Mouse (Mus musculus) megakaryocyte-erythroid progenitor cell, adult 5-6 weeks (primary cell): ENCODE data around the gene Tbc1d16. TPM values are rescaled to one million over a fixed set of nuclear protein-coding genes. Genes with fewer than 3 reads are reported as not detected.

ENCODE experiments used
- ATAC-seq: replicated peaks from 2 replicates; pipeline ENCODE4 v1.8.0; 2016; ENCODE audit warnings: mild to moderate bottlenecking, inconsistent platforms; ENCODE audit not compliant: severe bottlenecking, poor library complexity, low FRiP score, low TSS enrichment
- total RNA-seq, 2 experiments: library from RNA; stranded (forward) in 1 of 2; stranded (reverse) in 1 of 2; fragments of 200-1000, 215-1000 nt in 1 of 2; fragments of >200 nt in 1 of 2; fragmentation: Nextera tagmentation in 1 of 2; gene quantifications; 2 replicates each; pipeline ENCODE4 v1.2.3; 2014 to 2017

Gene Tbc1d16
- total RNA-seq, 2 experiments from 2014 or later: 0.61 to 1.2 TPM

- ATAC-seq: peak; percentile 59
Observed at GRCm38 (mm10) chr11:119237568-119238304, 9.4 kb upstream of the Tbc1d16 start.

GRCm38 (mm10) chr11:119237007-119237406 lies 8.7 kb upstream of the Tbc1d16 start:
- ATAC-seq: no peak

- ATAC-seq: no peak
Observed at GRCm38 (mm10) chr11:119236354-119236753, 8.1 kb upstream of the Tbc1d16 start.

- ATAC-seq: peak; percentile 64
Observed at GRCm38 (mm10) chr11:119235596-119235995, 7.3 kb upstream of the Tbc1d16 start.

- ATAC-seq: no peak
Observed at GRCm38 (mm10) chr11:119234770-119235169, 6.5 kb upstream of the Tbc1d16 start.

- ATAC-seq: peak; percentile 34; the same call in 1 of the 2 replicates
Observed at GRCm38 (mm10) chr11:119228846-119229626, 737 bp upstream of the Tbc1d16 start.

GRCm38 (mm10) chr11:119227591-119227990 lies 708 bp downstream of the Tbc1d16 start:
- no peak for ATAC-seq

GRCm38 (mm10) chr11:119225634-119226033 lies 2.7 kb downstream of the Tbc1d16 start:
- ATAC-seq: no peak

GRCm38 (mm10) chr11:119224926-119225325 lies 3.4 kb downstream of the Tbc1d16 start:
- no peak for ATAC-seq

GRCm38 (mm10) chr11:119223124-119223890 lies 5.0 kb downstream of the Tbc1d16 start:
- no peak for ATAC-seq

GRCm38 (mm10) chr11:119221812-119222510 lies 6.3 kb downstream of the Tbc1d16 start:
- ATAC-seq: no peak

GRCm38 (mm10) chr11:119219816-119220465 lies 8.4 kb downstream of the Tbc1d16 start:
- ATAC-seq: no peak

- ATAC-seq: no peak
Observed at GRCm38 (mm10) chr11:119217861-119218260, 10.4 kb downstream of the Tbc1d16 start.

GRCm38 (mm10) chr11:119215905-119216507 lies 12.3 kb downstream of the Tbc1d16 start:
- ATAC-seq: no peak

GRCm38 (mm10) chr11:119215038-119215904 lies 13.0 kb downstream of the Tbc1d16 start:
- peak; percentile 86 for ATAC-seq

GRCm38 (mm10) chr11:119213166-119213885 lies 15.0 kb downstream of the Tbc1d16 start:
- ATAC-seq: no peak
